Mouse (Mus musculus) kidney, embryonic 15.5 days (tissue): ENCODE measurements around the gene Commd7. TPM values are rescaled to one million over a fixed set of nuclear protein-coding genes. Genes with fewer than 3 reads are reported as not detected.

Source experiments
- ATAC-seq: fragments of 200-750 bp; cut with Nextera tagmentation; replicated peaks from 2 replicates; pipeline ENCODE4 v1.8.0; 2017; ENCODE audit warnings: moderate TSS enrichment; ENCODE audit not compliant: low FRiP score
- H3K27ac ChIP-seq: fragments of 300-500 bp; sonication (generic); 2 replicates; pipeline ENCODE4 v1.5.1; 2015; ENCODE audit warnings: mild to moderate bottlenecking, inconsistent platforms
- H3K27me3 ChIP-seq: fragments of 300-500 bp; sonication (generic); 2 replicates; pipeline ENCODE4 v1.6.1; 2015; ENCODE audit warnings: inconsistent platforms
- H3K36me3 ChIP-seq: fragments of 300-500 bp; sonication (generic); 2 replicates; pipeline ENCODE4 v1.6.1; 2015; ENCODE audit warnings: inconsistent platforms
- H3K4me1 ChIP-seq: fragments of 300-500 bp; sonication (generic); 2 replicates; pipeline ENCODE4 v1.6.1; 2015; ENCODE audit warnings: inconsistent platforms
- H3K4me2 ChIP-seq: fragments of 300-500 bp; sonication (generic); 2 replicates; pipeline ENCODE4 v1.6.1; 2015; ENCODE audit warnings: moderate library complexity, mild to moderate bottlenecking, inconsistent platforms
- H3K4me3 ChIP-seq: fragments of 300-500 bp; sonication (generic); replicated peaks from 2 replicates; pipeline ENCODE4 v1.5.1; 2015; ENCODE audit warnings: mild to moderate bottlenecking, inconsistent platforms
- H3K9ac ChIP-seq: fragments of 300-500 bp; sonication (generic); 2 replicates; pipeline ENCODE4 v1.6.1; 2015; ENCODE audit warnings: mild to moderate bottlenecking, inconsistent platforms
- H3K9me3 ChIP-seq: fragments of 300-500 bp; sonication (generic); replicated peaks from 2 replicates; pipeline ENCODE4 v1.6.1; 2016; ENCODE audit warnings: inconsistent platforms
- WGBS: fragments of 180-500 bp; shearing (Covaris S2); methylation state at CpG from one replicate; pipeline ENCODE4 v1.1.7; 2015; ENCODE audit warnings: mixed read lengths; 5-methylcytosine and 5-hydroxymethylcytosine counted together
- polyA plus RNA-seq: library from polyadenylated mRNA; unstranded; fragments of >200 nt; fragmentation: Nextera tagmentation; extraction: Ambion mirVana; gene quantifications from 2 replicates; pipeline ENCODE4 v1.2.1, GENCODE M21; 2015

The Commd7 gene
- polyA plus RNA-seq, 1 experiment from 2014 or later, result 75.2 TPM

GRCm38 (mm10) chr2:153582876-153583585 is 49.5 kb downstream of the Commd7 start:
- Histone ChIP-seq H3K9me3 (no peaks in the 10 kb centered on the region), H3K27ac (no peak overlapping the region), H3K27me3 (no peaks in the 10 kb centered on the region), H3K4me3 (no peak overlapping the region), H3K9ac (no peak overlapping the region), H3K4me1 (peaks cover 18% of the 10 kb centered on the region), H3K4me2 (no peak overlapping the region), H3K36me3 (no peaks in the 10 kb centered on the region)
- 44% methylated on average over 15 of the region's 15 CpGs for WGBS
- peak; percentile 38 for ATAC-seq

GRCm38 (mm10) chr2:153581416-153581815 is 51.2 kb downstream of the Commd7 start:
- no peak overlapping the region for H3K27ac ChIP-seq
- H3K4me1 ChIP-seq, result peaks cover 13% of the 10 kb centered on the region
- no peaks in the 10 kb centered on the region for H3K9me3 ChIP-seq
- H3K27me3 ChIP-seq, result no peaks in the 10 kb centered on the region
- WGBS, result 83% methylated on average over 7 of the region's 7 CpGs
- H3K36me3 ChIP-seq, result no peaks in the 10 kb centered on the region
- no peak for ATAC-seq
- no peak overlapping the region for H3K4me2 ChIP-seq
- no peak overlapping the region for H3K4me3 ChIP-seq
- H3K9ac ChIP-seq, result no peak overlapping the region

GRCm38 (mm10) chr2:153580458-153580985 is 52.1 kb downstream of the Commd7 start:
- peaks cover 12% of the 10 kb centered on the region for H3K4me1 ChIP-seq
- no peak for ATAC-seq
- 63% methylated on average over 4 of the region's 4 CpGs for WGBS

GRCm38 (mm10) chr2:153580042-153580441 is 52.5 kb downstream of the Commd7 start:
- ATAC-seq, result no peak
- H3K36me3 ChIP-seq, result no peaks in the 10 kb centered on the region
- no peak overlapping the region for H3K4me3 ChIP-seq

More at GRCm38 (mm10) chr2:153580458-153580985, 52.1 kb downstream of the Commd7 start:
- H3K4me2 ChIP-seq, result no peak overlapping the region
- no peaks in the 10 kb centered on the region for H3K27me3 ChIP-seq
- no peak overlapping the region for H3K27ac ChIP-seq
- no peak overlapping the region for H3K4me3 ChIP-seq
- H3K9ac ChIP-seq, result no peak overlapping the region
- H3K9me3 ChIP-seq, result no peaks in the 10 kb centered on the region
- H3K36me3 ChIP-seq, result no peaks in the 10 kb centered on the region

DNA sequence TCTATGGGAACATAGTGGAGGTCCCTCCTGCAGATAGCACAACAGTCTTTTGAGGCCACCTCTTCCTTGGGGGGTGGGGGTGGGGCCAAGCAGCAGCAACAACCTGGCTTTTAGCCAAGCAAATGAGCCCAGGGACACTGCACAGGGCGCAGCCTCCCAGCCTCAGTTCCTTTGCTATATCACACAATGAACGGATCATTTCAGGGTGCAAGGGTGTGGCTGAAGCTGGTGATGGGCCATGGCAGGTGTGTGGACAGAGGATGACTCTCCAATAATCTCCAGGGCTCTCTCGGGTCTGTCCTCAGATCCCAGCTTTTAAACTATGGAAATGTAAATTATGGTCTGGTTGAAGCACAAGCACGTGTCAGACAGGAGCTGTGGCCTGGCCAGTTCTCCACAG is 55.5 kb downstream of the Commd7 start:
- ATAC-seq, result no peak
- Histone ChIP-seq H3K36me3 (no peaks in the 10 kb centered on the region), H3K4me3 (no peak overlapping the region), H3K9me3 (no peaks in the 10 kb centered on the region), H3K9ac (no peak overlapping the region), H3K27me3 (no peaks in the 10 kb centered on the region), H3K27ac (no peak overlapping the region), H3K4me2 (no peak overlapping the region), H3K4me1 (peaks cover 5% of the 10 kb centered on the region; the same call in 1 of the 2 replicates)
- 69% methylated on average over 4 of the region's 4 CpGs for WGBS

More at GRCm38 (mm10) chr2:153580042-153580441, 52.5 kb downstream of the Commd7 start:
- WGBS, result 89% methylated on average over 3 of the region's 3 CpGs
- Histone ChIP-seq H3K9me3 (no peaks in the 10 kb centered on the region), H3K9ac (no peak overlapping the region), H3K4me2 (no peak overlapping the region), H3K27ac (no peak overlapping the region), H3K4me1 (peaks cover 14% of the 10 kb centered on the region), H3K27me3 (no peaks in the 10 kb centered on the region)

DNA sequence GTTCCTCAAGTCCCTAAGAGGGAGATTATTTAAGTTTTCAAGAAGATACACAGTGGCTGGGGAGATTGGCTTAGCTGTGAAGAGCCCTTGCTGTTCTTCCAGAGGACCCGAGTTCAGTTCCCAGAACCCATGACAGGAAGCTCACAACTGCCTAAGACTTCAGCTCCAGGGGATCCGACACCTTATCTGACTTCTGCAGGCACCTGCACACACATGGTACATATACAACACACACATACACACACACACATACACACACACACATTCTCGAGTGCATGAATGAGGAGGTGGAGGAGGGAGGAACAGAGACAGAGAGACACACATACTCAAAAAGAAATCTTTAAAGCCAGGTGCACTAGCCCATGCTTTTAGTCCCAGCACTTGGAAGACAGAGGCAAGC is 56.4 kb downstream of the Commd7 start:
- Histone ChIP-seq H3K9ac (no peak overlapping the region), H3K27ac (no peak overlapping the region), H3K4me2 (no peak overlapping the region), H3K27me3 (no peaks in the 10 kb centered on the region), H3K4me1 (peaks cover 5% of the 10 kb centered on the region; the same call in 1 of the 2 replicates), H3K36me3 (no peaks in the 10 kb centered on the region), H3K9me3 (no peaks in the 10 kb centered on the region), H3K4me3 (no peak overlapping the region)
- no peak for ATAC-seq
- 75% methylated on average over 3 of the region's 3 CpGs for WGBS

DNA sequence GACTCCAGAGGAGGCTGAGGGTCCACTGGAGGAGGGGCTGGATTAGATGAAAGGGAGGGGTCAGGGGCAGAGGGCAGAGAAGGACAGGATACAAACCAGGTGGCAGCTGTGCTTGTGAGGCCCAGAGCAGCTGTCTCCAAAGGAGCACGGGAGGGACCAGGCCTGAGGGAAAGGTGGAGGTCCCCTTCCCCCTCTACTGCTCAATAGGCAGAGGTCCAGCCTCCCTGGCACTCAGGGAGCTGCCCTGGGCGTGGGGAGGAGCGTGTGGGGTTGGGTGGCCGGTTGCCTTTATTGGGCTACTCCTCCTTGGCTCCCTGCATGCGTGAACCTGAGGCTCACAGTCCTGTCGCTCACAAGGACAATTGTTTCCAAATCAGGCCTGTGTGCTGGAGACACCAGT is 57.0 kb downstream of the Commd7 start:
- H3K4me2 ChIP-seq, result no peak overlapping the region
- H3K27me3 ChIP-seq, result no peaks in the 10 kb centered on the region
- no peaks in the 10 kb centered on the region for H3K36me3 ChIP-seq
- H3K4me3 ChIP-seq, result no peak overlapping the region
- H3K27ac ChIP-seq, result no peak overlapping the region
- WGBS, result 23% methylated on average over 6 of the region's 6 CpGs
- H3K9ac ChIP-seq, result no peak overlapping the region
- peaks cover 5% of the 10 kb centered on the region; the same call in 1 of the 2 replicates for H3K4me1 ChIP-seq
- no peak; the same call in 1 of the 2 replicates for ATAC-seq
- no peaks in the 10 kb centered on the region for H3K9me3 ChIP-seq

DNA sequence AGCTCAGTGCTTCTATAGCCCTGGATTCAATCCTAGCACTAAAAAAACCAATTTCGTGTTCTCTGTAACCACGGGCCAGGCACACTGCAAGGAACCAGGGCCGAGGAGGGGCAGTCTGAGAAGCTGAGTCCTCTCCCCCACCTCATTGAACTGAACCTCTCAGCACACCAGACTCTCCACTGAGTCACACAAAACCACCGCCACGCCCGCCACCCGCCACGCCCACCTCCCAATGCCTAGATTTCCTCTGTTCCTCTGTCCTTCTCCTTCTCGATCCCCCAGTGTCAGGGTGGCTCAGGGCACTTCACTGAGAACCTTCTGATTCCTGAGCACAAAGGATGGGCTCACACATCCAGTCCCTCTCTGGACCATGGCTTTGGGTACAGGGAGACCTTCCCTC is 59.5 kb downstream of the Commd7 start:
- ATAC-seq, result no peak
- no peak overlapping the region for H3K4me3 ChIP-seq
- 87% methylated on average over 9 of the region's 9 CpGs for WGBS

GRCm38 (mm10) chr2:153568541-153568940 is 64.0 kb downstream of the Commd7 start:
- ATAC-seq, result no peak
- Histone ChIP-seq H3K27me3 (no peaks in the 10 kb centered on the region), H3K4me2 (no peak overlapping the region), H3K36me3 (no peaks in the 10 kb centered on the region), H3K4me1 (no peaks in the 10 kb centered on the region), H3K9me3 (no peaks in the 10 kb centered on the region), H3K27ac (no peak overlapping the region), H3K4me3 (no peak overlapping the region), H3K9ac (no peak overlapping the region)
- 89% methylated on average over 6 of the region's 6 CpGs for WGBS

More for the DNA sequence above, 59.5 kb downstream of the Commd7 start:
- peaks cover 5% of the 10 kb centered on the region; the same call in 1 of the 2 replicates for H3K4me1 ChIP-seq
- no peaks in the 10 kb centered on the region for H3K9me3 ChIP-seq
- H3K36me3 ChIP-seq, result no peaks in the 10 kb centered on the region
- H3K27ac ChIP-seq, result no peak overlapping the region
- H3K4me2 ChIP-seq, result no peak overlapping the region
- H3K27me3 ChIP-seq, result no peaks in the 10 kb centered on the region
- H3K9ac ChIP-seq, result no peak overlapping the region

GRCm38 (mm10) chr2:153568013-153568412 is 64.6 kb downstream of the Commd7 start:
- Histone ChIP-seq H3K4me1 (no peaks in the 10 kb centered on the region), H3K9ac (no peak overlapping the region), H3K4me2 (no peak overlapping the region), H3K27ac (no peak overlapping the region), H3K4me3 (no peak overlapping the region), H3K36me3 (no peaks in the 10 kb centered on the region), H3K27me3 (no peaks in the 10 kb centered on the region), H3K9me3 (no peaks in the 10 kb centered on the region)
- 73% methylated on average over 4 of the region's 4 CpGs for WGBS
- no peak for ATAC-seq
